Mouse (Mus musculus) hindbrain, embryonic 13.5 days (tissue): ENCODE measurements around the gene Irx3. TPM values are rescaled to one million over a fixed set of nuclear protein-coding genes. Genes with fewer than 3 reads are reported as not detected.

Experiments used
- ATAC-seq: fragments of 200-750 bp; cut with Nextera tagmentation; 2 replicates; pipeline ENCODE4 v1.8.0; 2017; ENCODE audit warnings: moderate TSS enrichment; ENCODE audit not compliant: low FRiP score
- H3K27ac ChIP-seq: fragments of 300-500 bp; sonication (generic); 2 replicates; pipeline ENCODE4 v1.5.1; 2015; ENCODE audit warnings: inconsistent platforms, mild to moderate bottlenecking, moderate library complexity
- H3K27me3 ChIP-seq: fragments of 300-500 bp; sonication (generic); 2 replicates; pipeline ENCODE4 v1.6.1; 2015; ENCODE audit warnings: mild to moderate bottlenecking, inconsistent platforms
- H3K36me3 ChIP-seq: fragments of 300-500 bp; sonication (generic); 2 replicates; pipeline ENCODE4 v1.6.1; 2015; ENCODE audit warnings: mild to moderate bottlenecking, inconsistent platforms
- H3K4me1 ChIP-seq: fragments of 300-500 bp; sonication (generic); replicated peaks from 2 replicates; pipeline ENCODE4 v1.6.1; 2015; ENCODE audit warnings: inconsistent platforms
- H3K4me2 ChIP-seq: fragments of 300-500 bp; sonication (generic); 2 replicates; pipeline ENCODE4 v1.6.1; 2015; ENCODE audit warnings: inconsistent platforms, mild to moderate bottlenecking, moderate library complexity
- H3K4me3 ChIP-seq: fragments of 300-500 bp; sonication (generic); 2 replicates; pipeline ENCODE4 v1.5.1; 2015; ENCODE audit warnings: mild to moderate bottlenecking, inconsistent platforms
- H3K9ac ChIP-seq: fragments of 300-500 bp; sonication (generic); 2 replicates; pipeline ENCODE4 v1.6.1; 2015; ENCODE audit warnings: mild to moderate bottlenecking, inconsistent platforms
- H3K9me3 ChIP-seq: fragments of 300-500 bp; sonication (generic); 2 replicates; pipeline ENCODE4 v1.6.1; 2016; ENCODE audit warnings: inconsistent platforms
- WGBS: fragments of 180-500 bp; shearing (Covaris S2); methylation state at CpG from one replicate; pipeline ENCODE4 v1.1.7; 2015; 5-methylcytosine and 5-hydroxymethylcytosine counted together
- polyA plus RNA-seq: library from polyadenylated mRNA; unstranded; fragments of >200 nt; fragmentation: Nextera tagmentation; extraction: Ambion mirVana; gene quantifications from 2 replicates; pipeline ENCODE4 v1.2.1, GENCODE M21; 2015

The Irx3 gene
- 20.4 and 23.6 TPM in 2 replicates for polyA plus RNA-seq

DNA sequence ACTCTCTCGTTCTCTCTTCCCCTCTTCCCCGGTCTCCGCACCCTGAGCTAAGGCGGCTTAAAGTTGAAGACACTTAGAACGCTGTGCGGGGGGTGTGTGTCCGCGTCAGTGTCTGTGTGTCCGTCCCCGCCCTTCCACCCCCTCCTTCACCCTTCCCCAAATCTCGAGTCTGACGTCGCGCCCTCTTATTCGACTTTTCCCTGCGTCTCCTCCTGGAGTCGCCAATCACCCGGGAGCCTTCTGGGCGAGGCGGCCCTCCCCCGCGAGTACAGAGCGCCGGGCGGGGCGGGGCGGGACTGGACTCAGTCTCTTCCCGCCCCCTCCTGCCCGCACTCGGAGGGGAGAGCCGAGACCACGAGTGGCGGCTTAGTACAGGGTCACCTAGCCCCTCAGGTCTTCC, at the start of gene Irx3:
Irx3 (minus strand) TSS at position 229 of the 400 bp plus-strand sequence.
- peak within 1 kb of the TSS; percentile 59 for H3K4me3 ChIP-seq
- peaks cover 77% of the 10 kb centered on the region for H3K27me3 ChIP-seq
- WGBS, result 0% methylated on average over 33 of the region's 33 CpGs
- H3K4me2 ChIP-seq, result peak within 1 kb of the TSS; percentile 66
- peak within 1 kb of the TSS; percentile 95 for H3K9ac ChIP-seq
- peak; percentile 63 for ATAC-seq
- no peaks in the 10 kb centered on the region for H3K9me3 ChIP-seq
- peak within 1 kb of the TSS; percentile 96 for H3K27ac ChIP-seq
- peaks cover 92% of the 10 kb centered on the region for H3K4me1 ChIP-seq
- no peaks in the 10 kb centered on the region for H3K36me3 ChIP-seq

DNA sequence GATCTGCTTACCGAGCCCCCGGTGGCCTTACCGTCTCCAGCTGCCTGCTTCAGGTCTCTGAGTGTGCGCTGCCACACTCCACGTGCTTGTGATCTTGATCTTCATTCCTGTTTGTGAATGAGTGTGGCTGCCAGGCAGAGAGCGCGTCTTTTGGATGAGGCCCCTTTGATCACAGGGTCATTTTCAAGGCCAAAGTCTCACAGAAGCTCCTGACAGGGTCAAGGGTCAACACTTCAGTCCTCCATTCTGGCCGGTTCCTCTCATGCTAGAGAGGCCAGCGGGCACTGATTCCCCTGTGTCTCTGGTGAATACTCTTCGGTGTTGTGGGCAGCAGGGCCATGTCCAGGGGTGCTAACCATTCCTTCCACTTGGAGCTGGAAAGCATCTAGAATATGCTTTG, 49.5 kb upstream of the Irx3 start:
- 66% methylated on average over 10 of the region's 10 CpGs for WGBS

DNA sequence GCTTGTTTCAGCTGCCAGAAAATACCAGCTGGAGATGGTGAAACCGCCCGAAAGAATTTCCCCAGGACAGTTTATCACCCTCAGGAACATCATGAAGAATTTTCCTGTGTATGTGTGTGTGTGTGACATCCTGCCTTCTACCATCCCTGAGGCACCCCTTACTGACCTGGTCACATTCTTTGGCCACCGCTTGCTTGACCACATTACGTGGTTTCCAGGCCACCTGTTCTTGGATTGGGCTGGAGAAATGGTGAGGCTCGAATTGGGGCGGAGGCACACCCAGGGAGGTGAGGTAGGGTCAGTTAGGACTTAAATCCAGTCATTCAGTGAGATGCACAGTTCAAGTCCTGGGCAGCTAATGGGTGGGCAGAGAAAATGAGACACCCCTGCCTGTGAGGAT, 48.1 kb upstream of the Irx3 start:
- Histone ChIP-seq H3K27me3 (peaks cover 32% of the 10 kb centered on the region), H3K27ac (no peak overlapping the region), H3K4me3 (no peak overlapping the region), H3K4me1 (no peaks in the 10 kb centered on the region; the same call in 1 of the 2 replicates), H3K36me3 (no peaks in the 10 kb centered on the region), H3K9me3 (no peaks in the 10 kb centered on the region), H3K4me2 (no peak overlapping the region), H3K9ac (no peak overlapping the region)
- no peak for ATAC-seq
- 93% methylated on average over 6 of the region's 6 CpGs for WGBS

More for the DNA sequence above, 49.5 kb upstream of the Irx3 start:
- H3K4me1 ChIP-seq, result no peaks in the 10 kb centered on the region; the same call in 1 of the 2 replicates
- no peak overlapping the region for H3K27ac ChIP-seq
- no peak overlapping the region for H3K9ac ChIP-seq
- no peak overlapping the region for H3K4me2 ChIP-seq
- no peak overlapping the region for H3K4me3 ChIP-seq
- no peaks in the 10 kb centered on the region for H3K36me3 ChIP-seq
- no peak for ATAC-seq
- no peaks in the 10 kb centered on the region for H3K9me3 ChIP-seq
- peaks cover 43% of the 10 kb centered on the region for H3K27me3 ChIP-seq

DNA sequence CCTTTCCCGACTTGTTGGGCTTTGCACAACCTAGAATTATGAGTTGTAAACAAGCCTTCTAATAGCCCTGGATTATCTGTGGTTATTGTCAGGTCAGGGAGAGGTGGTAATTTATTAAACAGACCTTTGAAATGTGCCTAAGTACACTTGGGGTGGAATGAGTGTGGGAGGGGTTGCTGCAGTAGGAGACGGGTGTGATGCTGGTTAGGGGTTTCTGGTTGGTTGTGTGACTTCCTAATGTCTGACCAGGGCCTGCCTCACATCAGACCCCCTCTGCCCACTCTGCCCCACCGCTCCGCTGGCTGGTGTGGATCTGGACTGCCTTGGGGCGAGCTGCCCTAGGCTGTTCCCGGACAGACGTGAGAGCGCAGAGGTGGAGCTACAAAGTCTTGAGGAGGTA, 47.7 kb upstream of the Irx3 start:
- no peaks in the 10 kb centered on the region; the same call in 1 of the 2 replicates for H3K4me1 ChIP-seq
- H3K4me3 ChIP-seq, result no peak overlapping the region
- no peaks in the 10 kb centered on the region for H3K9me3 ChIP-seq
- H3K27ac ChIP-seq, result no peak overlapping the region
- H3K9ac ChIP-seq, result no peak overlapping the region
- 88% methylated on average over 8 of the region's 8 CpGs for WGBS
- peaks cover 29% of the 10 kb centered on the region for H3K27me3 ChIP-seq
- no peak for ATAC-seq
- H3K36me3 ChIP-seq, result no peaks in the 10 kb centered on the region
- no peak overlapping the region for H3K4me2 ChIP-seq

DNA sequence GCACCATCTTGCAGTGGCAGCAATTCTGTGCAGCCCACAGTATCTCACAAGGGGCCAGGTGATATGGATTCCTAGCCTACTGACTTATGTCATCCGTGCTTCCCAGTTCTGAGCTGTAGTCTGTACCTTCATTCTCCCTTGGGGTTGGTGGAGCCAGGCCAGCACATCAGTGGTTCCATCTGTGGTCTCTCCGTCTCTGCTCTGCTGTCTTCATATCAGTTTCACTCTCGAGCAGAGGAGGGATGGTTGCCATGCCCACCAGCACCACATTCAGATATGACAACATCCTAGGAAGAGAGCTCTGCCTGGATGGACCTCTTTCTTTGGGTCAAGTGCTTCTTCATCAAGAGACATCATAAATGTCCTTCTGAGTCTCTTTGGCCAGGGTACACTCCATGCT, 43.8 kb upstream of the Irx3 start:
- Histone ChIP-seq H3K36me3 (no peaks in the 10 kb centered on the region), H3K4me2 (no peak overlapping the region), H3K9ac (no peak overlapping the region), H3K4me3 (no peak overlapping the region), H3K27ac (no peak overlapping the region), H3K9me3 (no peaks in the 10 kb centered on the region), H3K4me1 (no peaks in the 10 kb centered on the region), H3K27me3 (peaks cover 14% of the 10 kb centered on the region; the same call in 1 of the 2 replicates)
- WGBS, result 89% methylated on average over 3 of the region's 3 CpGs
- ATAC-seq, result no peak

DNA sequence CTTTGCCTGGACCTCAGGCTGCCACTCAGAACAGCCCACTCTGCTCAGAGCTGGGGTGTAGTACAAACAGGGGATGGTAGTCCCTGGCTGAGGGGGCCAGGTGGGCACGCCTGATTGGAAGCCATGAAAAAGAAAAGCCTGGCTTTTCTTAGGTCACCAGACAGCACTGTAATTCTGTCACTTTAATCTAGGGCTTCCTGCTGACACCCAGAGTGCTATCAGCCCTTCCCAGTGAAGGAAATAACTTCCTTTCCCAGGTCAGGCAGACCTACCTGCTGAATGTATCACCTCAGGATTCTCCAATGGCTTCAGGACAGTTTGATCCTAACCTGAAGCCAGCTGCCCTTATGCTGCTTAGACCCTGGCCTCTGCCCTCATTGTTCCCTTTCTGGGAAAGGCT, 35.3 kb upstream of the Irx3 start:
- no peak for ATAC-seq
- H3K27me3 ChIP-seq, result peaks cover 30% of the 10 kb centered on the region
- H3K4me3 ChIP-seq, result no peak overlapping the region
- H3K36me3 ChIP-seq, result no peaks in the 10 kb centered on the region
- no peak overlapping the region for H3K4me2 ChIP-seq
- no peaks in the 10 kb centered on the region for H3K9me3 ChIP-seq
- H3K4me1 ChIP-seq, result no peaks in the 10 kb centered on the region
- H3K9ac ChIP-seq, result no peak overlapping the region
- H3K27ac ChIP-seq, result no peak overlapping the region
- 61% methylated on average over 1 of the region's 1 CpGs for WGBS

DNA sequence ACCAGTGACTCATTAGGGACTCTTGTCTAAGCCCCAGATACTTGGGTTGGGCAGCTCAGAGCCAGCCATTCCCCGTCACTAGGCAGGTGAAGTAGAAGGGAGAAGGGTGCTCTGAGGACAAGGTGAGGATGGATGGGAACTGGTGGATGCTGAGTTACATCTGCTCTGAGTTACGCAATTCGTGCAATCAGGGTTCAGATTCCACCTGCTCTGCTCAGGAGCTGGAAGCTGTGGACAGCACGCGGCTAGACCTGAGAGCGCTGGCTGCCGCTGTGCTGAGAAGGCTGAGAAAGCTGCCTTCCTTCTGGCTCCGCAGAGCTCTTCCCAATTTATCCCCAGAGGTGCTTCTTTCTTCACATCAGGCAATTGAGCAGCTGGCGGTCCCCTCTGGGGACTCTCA, 34.8 kb upstream of the Irx3 start:
- Histone ChIP-seq H3K4me1 (no peaks in the 10 kb centered on the region), H3K4me3 (no peak overlapping the region), H3K9ac (no peak overlapping the region), H3K4me2 (no peak overlapping the region), H3K27me3 (peaks cover 31% of the 10 kb centered on the region), H3K9me3 (no peaks in the 10 kb centered on the region), H3K27ac (no peak overlapping the region), H3K36me3 (no peaks in the 10 kb centered on the region)
- no peak for ATAC-seq
- 65% methylated on average over 9 of the region's 9 CpGs for WGBS

DNA sequence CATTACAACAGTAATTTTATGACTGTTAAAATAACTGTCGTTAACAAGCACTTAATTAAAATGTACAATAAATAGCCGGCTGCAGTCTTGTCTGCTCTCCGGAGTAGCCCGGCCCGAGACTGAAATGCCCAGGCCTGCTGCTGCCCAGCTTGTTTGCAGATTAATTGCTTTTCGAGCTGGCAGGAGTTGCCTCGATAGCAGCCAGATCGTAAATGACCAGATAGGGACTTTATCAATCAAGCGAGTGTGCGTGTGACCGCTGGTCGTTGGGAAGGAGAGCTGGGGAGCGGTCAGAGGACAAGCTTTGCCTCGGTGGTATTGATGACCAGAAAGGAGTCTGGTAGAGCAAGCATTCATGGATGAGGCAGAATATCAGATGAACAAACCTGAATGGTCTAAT, 25.8 kb upstream of the Irx3 start:
- H3K27ac ChIP-seq, result no peak overlapping the region; the same call in 1 of the 2 replicates
- no peaks in the 10 kb centered on the region for H3K9me3 ChIP-seq
- peaks cover 24% of the 10 kb centered on the region for H3K4me1 ChIP-seq
- no peak overlapping the region for H3K9ac ChIP-seq
- H3K4me3 ChIP-seq, result no peak overlapping the region
- H3K36me3 ChIP-seq, result no peaks in the 10 kb centered on the region
- peaks cover 47% of the 10 kb centered on the region for H3K27me3 ChIP-seq
- H3K4me2 ChIP-seq, result no peak overlapping the region
- WGBS, result 43% methylated on average over 14 of the region's 14 CpGs
- no peak for ATAC-seq

DNA sequence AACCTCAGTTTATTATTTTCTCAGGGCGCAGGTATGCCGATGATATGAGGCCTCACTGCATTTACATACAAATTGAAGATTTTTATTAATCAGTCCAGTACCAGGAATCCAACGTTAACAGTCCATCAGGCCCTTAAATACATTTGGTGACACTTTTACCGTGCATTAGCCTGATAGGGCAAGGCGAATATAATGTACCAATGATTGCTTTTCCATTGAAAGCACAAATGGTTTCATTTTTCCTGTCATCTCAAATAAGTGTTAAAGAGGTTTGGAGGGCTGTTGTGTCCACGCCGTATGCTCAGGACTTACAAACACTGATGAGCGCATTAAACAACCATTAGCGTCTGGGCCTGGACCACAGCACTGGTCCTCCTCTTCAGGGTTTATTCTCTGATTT, 25.3 kb upstream of the Irx3 start:
- no peak overlapping the region for H3K4me3 ChIP-seq
- no peaks in the 10 kb centered on the region for H3K36me3 ChIP-seq
- no peak overlapping the region for H3K4me2 ChIP-seq
- peaks cover 24% of the 10 kb centered on the region for H3K4me1 ChIP-seq
- H3K27ac ChIP-seq, result peak overlapping the region; percentile 26; the same call in 1 of the 2 replicates
- 53% methylated on average over 9 of the region's 9 CpGs for WGBS
- no peak overlapping the region for H3K9ac ChIP-seq
- peaks cover 47% of the 10 kb centered on the region for H3K27me3 ChIP-seq
- H3K9me3 ChIP-seq, result no peaks in the 10 kb centered on the region
- 0 out of 2 replicates have a peak, but pooled peaks have one; percentile 36 for ATAC-seq

DNA sequence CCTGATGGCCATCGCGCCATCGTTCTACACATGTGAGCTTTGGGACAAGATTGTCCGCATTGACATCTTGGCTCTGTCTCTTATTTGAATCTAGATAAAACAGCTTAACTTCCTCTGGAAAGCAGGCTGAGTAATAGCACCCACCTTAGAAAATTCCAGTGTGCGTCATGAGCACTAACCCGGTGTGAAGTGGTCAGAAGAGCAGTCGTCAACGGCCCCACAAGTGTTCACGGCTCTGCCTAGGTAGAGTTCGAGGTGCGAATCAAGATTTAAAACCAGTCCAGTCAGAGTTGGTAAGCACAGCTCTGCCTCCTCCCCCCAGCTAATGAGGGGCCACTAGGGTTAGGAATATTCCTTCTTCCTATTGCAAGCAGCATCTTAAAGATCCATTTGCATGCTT, 21.5 kb upstream of the Irx3 start:
- H3K9me3 ChIP-seq, result no peaks in the 10 kb centered on the region

DNA sequence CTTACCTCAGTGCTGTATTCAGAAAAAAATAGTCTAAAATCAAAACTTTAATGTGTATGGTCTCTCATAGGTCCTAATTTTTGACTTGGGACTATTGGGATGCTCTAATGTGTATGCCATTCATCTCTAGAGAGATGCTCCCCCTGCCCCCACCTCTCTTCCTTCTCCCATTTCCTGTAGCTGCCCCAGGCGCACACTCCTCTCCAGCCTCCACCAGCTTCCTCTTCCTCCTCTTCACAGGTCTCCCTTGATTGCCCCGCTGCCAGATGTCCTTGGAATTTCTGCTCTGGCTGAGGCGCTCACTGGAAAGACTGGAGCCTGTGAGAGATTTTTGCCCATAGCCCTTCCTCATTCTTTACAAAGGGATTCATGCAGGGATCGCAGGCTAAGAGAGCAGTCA, 20.9 kb upstream of the Irx3 start:
- no peak for ATAC-seq

More for the DNA sequence above, 21.5 kb upstream of the Irx3 start:
- no peak for ATAC-seq
- no peak overlapping the region for H3K9ac ChIP-seq
- H3K4me1 ChIP-seq, result peaks cover 24% of the 10 kb centered on the region
- H3K27me3 ChIP-seq, result peaks cover 57% of the 10 kb centered on the region
- 94% methylated on average over 11 of the region's 11 CpGs for WGBS
- H3K27ac ChIP-seq, result no peak overlapping the region
- no peak overlapping the region for H3K4me2 ChIP-seq
- no peak overlapping the region for H3K4me3 ChIP-seq
- H3K36me3 ChIP-seq, result no peaks in the 10 kb centered on the region

DNA sequence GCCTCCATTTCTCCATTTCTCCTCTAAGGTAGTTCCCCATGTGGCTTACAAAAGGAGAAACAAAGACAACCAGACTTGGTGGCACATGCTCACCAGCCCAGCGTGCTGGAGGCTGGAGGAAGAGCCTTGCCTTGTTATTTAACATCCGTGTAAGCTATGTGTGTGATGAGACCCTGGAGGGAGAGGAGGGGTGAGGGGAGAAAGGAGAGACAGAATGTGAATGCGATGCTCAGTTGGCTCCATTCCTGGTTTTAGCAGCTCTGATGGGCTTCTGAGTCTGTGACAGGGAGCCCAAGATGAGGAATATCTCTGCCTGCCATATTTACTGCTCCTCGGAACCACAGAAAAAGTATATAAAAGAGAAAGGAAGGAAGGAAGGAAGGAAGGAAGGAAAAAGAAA, 20.1 kb upstream of the Irx3 start:
- H3K4me1 ChIP-seq, result peaks cover 19% of the 10 kb centered on the region
- 24% methylated on average over 4 of the region's 4 CpGs for WGBS
- no peak overlapping the region for H3K9ac ChIP-seq
- no peak for ATAC-seq
- no peaks in the 10 kb centered on the region for H3K36me3 ChIP-seq
- no peak overlapping the region for H3K4me2 ChIP-seq
- H3K27me3 ChIP-seq, result peaks cover 61% of the 10 kb centered on the region
- no peak overlapping the region for H3K27ac ChIP-seq
- H3K4me3 ChIP-seq, result no peak overlapping the region
- no peaks in the 10 kb centered on the region for H3K9me3 ChIP-seq

More for the DNA sequence above, 20.9 kb upstream of the Irx3 start:
- Histone ChIP-seq H3K36me3 (no peaks in the 10 kb centered on the region), H3K27ac (no peak overlapping the region), H3K4me3 (no peak overlapping the region), H3K9ac (no peak overlapping the region), H3K4me2 (no peak overlapping the region), H3K9me3 (no peaks in the 10 kb centered on the region), H3K27me3 (peaks cover 59% of the 10 kb centered on the region), H3K4me1 (peaks cover 26% of the 10 kb centered on the region)
- 70% methylated on average over 4 of the region's 4 CpGs for WGBS

DNA sequence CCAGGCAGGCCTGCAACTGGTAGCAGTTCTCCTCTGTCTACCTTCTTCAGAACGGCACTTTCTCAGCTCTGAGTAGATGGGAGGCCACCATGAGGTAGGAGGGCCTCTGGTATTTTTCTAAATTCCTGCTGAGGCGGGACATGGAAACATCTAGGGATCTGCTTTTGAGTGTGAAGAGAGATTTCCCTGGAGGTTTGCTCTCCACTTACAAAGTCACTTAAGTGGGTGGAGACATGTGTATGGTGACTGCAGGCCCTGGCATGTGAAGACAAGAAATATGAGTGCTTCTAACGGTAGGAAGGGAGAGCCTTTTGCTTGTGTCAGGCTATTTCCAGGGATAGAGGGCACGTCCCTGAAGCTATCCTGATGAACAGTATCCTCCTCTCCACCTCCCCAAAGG, 17.9 kb upstream of the Irx3 start:
- Histone ChIP-seq H3K9me3 (no peaks in the 10 kb centered on the region), H3K4me1 (peaks cover 15% of the 10 kb centered on the region), H3K4me2 (no peak overlapping the region), H3K4me3 (no peak overlapping the region), H3K9ac (no peak overlapping the region), H3K27ac (no peak overlapping the region), H3K27me3 (peaks cover 55% of the 10 kb centered on the region), H3K36me3 (no peaks in the 10 kb centered on the region)
- no peak for ATAC-seq
- WGBS, result 87% methylated on average over 4 of the region's 4 CpGs
